Mouse (Mus musculus) naive thymus-derived CD4-positive, alpha-beta T cell, adult 5 months (primary cell): ENCODE data around the gene A830031A19Rik. TPM values are rescaled to one million over a fixed set of nuclear protein-coding genes. Genes with fewer than 3 reads are reported as not detected.

ENCODE experiments used
- polyA plus RNA-seq: library from polyadenylated mRNA; unstranded; fragments of 100-300 nt; shearing (Covaris generic); gene quantifications from one replicate; pipeline ENCODE4 v1.2.1, GENCODE M21; 2017

Gene A830031A19Rik
- not detected for polyA plus RNA-seq

DNA sequence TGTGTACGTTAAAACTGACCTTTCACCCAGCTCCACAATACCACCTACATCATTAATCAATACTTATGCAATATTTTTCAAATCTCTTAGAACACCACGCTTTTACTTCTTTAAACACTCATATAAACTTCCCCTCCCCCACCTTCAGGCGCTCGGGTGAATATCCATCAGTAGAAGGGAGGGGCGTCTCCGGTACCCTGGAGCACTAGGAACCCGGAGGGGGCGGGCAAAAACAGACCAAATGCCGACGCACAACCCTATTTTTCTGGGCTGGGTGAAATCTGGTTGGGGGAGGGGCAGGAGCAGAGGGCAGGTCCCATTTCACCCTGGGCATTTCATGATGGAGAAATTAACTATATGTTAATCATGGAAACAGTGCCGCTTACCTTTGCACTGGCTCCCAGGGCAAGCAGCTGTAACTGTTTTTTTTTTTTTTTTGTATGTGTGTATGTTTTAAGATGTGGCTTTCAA is at the start of gene A830031A19Rik:
TSS of gene A830031A19Rik (minus strand) at position 421 of the 471 bp plus-strand sequence.

DNA sequence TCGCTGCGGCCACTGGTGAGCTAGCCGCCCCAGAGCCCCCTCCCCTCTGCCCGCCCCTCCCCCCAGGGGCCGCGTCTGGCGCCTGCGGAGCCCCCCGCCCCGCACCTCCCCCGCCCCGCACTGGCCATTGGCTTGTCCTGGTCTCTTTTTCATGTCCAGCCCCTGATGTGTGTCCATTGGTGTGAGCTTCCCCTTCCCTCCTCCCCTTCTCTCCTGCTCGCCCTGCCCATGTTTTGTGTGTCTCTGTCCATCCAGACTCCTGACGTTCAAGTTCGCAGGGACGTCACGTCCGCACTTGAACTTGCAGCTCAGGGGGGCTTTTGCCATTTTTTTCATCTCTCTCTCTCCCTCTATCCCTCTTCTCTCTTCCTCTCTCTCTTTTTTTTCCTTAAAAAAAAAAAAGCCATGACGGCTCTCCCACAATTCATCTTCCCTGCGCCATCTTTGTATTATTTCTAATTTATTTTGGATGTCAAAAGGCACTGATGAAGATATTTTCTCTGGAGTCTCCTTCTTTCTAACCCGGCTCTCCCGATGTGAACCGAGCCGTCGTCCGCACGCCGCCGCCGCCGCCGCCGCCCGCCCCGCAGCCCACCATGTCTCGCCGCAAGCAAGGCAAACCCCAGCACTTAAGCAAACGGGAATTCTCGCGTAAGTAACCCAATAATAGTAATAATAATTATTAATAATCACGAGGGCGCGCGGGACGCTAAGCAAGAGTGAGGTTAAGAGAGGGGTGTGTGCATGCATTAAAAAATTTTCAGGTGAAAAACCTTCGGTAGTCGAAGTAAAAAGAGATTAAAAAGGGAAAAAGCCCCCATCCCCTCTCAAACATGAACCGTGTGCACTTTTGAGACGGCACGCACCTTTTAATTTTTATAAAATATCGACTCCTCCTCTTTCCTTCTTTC is 3.2 kb upstream of the A830031A19Rik start, which contains the start of gene Bcl11a:
TSS of gene Bcl11a (plus strand) at position 262 of the 911 bp plus-strand sequence.

Other genes with a start within 250 kb of the A830031A19Rik start
- gene Papolg, start 179.8 kb downstream of the A830031A19Rik start, polyA plus RNA-seq: 39.2 TPM
- not detected for gene Bcl11a, start 3.0 kb upstream of the A830031A19Rik start, polyA plus RNA-seq